Mouse (Mus musculus) adipocyte (in vitro differentiated cells): ENCODE data around the gene Adcyap1r1.

Experiments used
- DNase-seq: peaks from one replicate; pipeline ENCODE4 v3.0.0-alpha.2; 2016; ENCODE audit warnings: low spot score

The Adcyap1r1 gene

GRCm38 (mm10) chr6:55501061-55501460 lies 49.3 kb downstream of the Adcyap1r1 start:
- no peak for DNase-seq

DNA sequence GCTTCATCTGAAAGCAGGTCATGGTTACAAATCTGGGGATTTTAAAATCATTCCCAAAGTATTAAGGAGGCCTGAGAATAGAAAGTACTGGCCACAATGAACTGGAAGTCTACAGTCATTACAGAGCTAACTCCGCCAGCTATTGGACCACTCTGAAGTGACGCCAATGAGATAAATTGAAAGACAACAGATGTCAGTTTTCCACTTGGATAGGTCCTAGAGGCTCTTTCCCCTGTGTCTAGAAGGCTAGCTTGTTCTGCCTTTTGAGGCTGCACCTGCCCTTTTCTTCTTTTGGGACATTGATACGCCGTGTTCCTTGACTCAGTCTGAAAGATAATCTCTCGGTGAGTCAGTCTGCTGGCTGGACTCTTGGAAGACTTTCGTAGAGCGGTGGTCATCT lies 50.5 kb downstream of the Adcyap1r1 start:
- DNase-seq: no peak

- peak; percentile 90 for DNase-seq
Measured at GRCm38 (mm10) chr6:55504797-55505488, 53.2 kb downstream of the Adcyap1r1 start.

DNA sequence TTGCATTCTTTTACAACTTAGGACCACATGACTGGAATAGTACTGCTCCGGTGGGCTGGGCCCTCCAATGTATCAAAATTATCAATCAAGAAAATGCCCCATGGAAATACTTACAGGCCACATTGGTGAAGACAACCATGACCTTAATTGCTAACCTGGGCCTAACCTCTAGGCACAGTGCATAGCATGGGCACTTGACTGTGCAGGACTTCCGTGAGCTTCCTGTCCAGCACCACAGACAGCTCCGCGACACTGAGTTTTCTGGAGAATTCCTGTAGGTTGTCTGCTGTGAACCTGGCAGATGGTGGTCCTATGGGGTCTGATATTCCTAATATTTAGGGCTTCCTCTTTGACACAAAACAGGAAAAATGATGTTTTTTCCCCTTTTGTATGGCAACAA lies 54.7 kb downstream of the Adcyap1r1 start:
- no peak for DNase-seq

GRCm38 (mm10) chr6:55509130-55509870 lies 57.5 kb downstream of the Adcyap1r1 start:
- DNase-seq: no peak

GRCm38 (mm10) chr6:55511212-55512065 lies 59.7 kb downstream of the Adcyap1r1 start:
- DNase-seq: peak; percentile 96

- peak; percentile 62 for DNase-seq
Measured at GRCm38 (mm10) chr6:55512066-55512703, 60.4 kb downstream of the Adcyap1r1 start.

DNA sequence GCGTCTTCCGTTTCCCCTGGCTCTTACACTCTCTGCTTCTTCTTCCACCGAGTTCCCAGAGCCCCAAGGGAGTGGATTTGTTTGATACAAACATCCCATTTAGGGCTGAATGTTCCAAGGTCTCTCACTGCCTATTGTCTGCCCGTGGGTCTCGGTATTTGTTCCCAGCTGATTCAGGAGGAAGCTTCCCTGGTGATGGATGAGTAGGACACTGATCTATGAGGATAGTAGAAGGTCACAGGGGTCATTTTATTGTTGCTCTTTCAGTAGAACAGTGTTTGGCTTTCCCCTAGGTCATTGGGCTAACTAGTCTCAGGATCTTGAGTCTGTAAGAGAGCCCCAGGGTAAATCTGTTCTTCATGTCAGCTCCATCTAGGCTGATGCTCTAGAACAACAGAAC lies 61.7 kb downstream of the Adcyap1r1 start:
- no peak for DNase-seq

DNA sequence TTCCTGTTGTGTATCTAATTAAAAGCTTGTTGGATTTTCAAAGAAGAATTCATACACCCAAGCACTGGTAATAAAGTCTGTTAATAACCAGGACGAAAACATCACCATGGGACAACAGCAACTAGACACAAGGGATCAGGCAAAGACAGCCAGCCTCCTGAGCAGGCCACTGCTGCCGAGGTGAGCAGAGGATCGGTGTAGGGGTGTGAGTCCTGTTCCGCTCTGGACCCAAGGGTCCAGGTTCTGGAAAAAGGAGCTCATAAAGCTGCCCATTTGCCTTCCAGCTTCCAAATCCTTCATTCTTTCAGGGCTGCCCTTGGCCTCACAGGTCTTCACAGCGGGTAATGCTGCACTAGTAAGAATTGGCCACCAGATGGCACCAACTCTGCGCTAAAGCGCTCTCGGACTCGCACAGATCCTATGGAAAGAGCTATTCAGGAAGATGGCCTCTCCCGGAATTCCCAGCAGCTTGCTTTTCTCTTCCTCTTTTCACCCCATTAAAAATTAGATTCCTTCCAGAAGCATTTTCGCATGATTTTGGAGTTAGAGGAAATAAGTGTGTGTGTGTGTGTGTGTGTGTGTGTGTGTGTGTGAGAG lies 67.9 kb downstream of the Adcyap1r1 start:
- DNase-seq: peak; percentile 89

DNA sequence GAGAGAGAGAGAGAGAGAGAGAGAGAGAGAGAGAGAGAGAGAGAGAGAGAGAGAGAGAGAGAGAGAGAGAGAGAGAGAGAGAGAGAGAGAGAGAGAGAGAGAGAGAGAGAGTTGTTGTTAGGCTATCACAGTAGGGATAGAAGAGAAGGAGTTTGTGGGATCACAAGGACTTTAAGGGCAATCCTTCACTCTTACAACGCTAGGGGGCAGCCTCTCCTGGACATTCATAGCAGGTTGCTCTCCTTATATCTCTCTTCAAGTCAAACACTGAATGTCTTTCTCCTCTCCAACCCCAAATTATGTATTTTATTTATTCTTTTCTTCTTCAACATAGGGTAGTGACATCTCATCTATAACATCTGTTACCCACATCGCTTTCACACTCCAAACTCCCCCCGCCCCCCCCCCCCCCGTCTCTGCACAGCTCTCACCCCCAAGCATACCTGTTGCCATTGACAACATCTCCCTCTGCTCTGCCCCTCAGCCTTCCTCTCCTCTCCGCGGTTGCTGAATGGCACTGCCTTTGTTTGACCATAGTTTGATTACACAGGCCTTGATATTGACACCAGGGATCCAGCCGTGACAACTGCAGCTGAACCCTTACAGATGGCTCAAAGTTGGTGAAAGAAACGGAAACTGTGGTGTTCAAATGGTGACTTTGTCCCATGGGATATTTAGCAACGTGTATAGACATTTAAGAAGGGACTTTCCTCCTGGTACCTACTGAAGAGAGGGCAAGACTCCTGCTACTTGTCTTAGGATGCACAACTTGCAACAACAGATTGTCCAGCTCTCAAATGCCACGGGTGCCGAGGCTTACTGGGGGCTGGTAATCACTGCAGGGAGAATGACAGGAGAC lies 68.7 kb downstream of the Adcyap1r1 start:
- peak; percentile 64 for DNase-seq

DNA sequence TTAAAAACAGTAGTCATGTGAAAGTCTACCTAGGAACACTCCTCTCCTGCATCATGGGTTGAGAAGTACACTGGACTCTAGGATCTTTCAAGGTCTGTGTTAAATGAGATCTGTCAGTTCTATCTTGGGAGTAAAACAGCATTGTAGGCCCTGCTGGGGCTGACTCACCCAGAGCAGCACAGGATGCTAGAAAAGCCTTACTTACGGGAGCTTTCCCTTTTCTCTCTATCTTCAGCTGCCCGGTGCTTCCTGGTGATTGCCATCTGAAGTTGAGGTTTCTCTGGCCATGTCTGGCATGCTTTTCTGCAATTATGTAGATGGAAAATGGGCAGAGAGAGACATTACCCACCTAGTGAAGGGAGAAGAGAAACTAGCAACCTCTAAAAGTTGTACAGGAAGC lies 84.7 kb downstream of the Adcyap1r1 start:
- no peak for DNase-seq

DNA sequence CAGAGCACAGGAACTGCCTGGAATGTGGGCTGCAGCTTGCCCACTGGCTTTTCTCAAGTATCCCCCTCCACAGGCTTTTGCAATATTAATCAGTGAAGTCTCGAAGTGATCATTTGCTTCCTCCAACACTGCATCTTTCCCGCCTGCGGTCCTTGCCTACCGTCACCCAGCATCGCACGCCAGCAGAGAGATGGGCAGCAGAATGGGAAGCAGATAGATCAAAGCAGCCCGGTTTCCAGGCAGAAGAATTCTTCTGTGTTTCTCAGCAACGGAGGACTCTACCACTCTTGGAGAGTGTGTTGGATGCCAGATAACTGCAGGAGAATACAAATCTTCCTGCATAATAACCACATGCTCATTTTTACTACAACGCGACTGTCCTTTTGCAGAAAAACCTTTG lies 87.4 kb downstream of the Adcyap1r1 start:
- DNase-seq: no peak

- DNase-seq: no peak
Measured at GRCm38 (mm10) chr6:55542359-55542758, 90.6 kb downstream of the Adcyap1r1 start.

DNA sequence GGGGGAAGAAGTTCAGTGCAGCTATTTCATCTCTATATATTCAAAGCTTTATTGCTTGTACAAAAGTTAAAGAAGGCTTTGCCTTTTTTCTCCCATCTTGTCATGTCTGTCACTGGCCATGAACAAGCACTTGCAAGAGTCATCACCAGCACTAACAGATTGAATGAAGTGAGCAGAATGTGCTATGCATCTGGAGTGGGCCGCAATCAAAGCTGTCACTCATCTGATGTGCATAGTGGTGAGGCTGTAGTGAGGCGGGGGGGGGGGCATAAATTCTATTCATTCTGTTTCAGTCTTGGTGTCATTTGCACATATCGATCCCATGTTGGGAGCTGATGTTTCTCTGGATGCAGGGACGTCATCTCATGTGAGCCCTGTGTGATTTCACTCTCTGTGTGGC lies 91.6 kb downstream of the Adcyap1r1 start:
- DNase-seq: no peak

GRCm38 (mm10) chr6:55549211-55549610 lies 97.4 kb downstream of the Adcyap1r1 start:
- no peak for DNase-seq

DNA sequence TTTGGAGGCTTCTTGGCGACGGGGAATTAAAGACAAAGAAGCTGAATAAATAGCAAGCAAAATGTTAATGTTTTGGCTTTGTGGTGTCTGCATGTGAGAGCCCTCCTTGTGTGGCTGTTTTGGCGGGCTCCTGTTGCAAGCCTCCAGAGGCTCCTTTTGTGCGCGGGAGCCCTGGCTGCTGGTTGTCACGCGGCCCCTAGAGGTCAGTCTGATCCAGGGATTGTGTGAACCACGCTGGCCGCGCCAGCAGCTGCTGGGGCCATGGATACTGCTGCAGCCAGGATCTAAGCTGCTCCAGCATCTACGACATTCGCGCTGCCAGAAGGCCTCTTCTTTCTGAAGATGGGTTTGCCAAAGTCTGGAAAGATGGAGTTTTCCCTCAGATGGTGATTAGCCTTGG lies 99.1 kb downstream of the Adcyap1r1 start:
- no peak for DNase-seq
